Mouse (Mus musculus) MEL-GATA-1-ER (cell line): ENCODE measurements around the gene Ssna1.
A peak's percentile ranks its signal among the peaks of the same experiment; 100 is the strongest.
"Not testable (repeated sequence)": the region's sequence is repeated elsewhere in the genome, so short reads cannot be mapped to it uniquely, and the experiment has no call there.

Experiments
- DNase-seq: peaks from one replicate; pipeline ENCODE4 v3.0.0-alpha.2; 2012; ENCODE audit warnings: low read depth; ENCODE audit errors: extremely low read depth

Gene Ssna1

DNA sequence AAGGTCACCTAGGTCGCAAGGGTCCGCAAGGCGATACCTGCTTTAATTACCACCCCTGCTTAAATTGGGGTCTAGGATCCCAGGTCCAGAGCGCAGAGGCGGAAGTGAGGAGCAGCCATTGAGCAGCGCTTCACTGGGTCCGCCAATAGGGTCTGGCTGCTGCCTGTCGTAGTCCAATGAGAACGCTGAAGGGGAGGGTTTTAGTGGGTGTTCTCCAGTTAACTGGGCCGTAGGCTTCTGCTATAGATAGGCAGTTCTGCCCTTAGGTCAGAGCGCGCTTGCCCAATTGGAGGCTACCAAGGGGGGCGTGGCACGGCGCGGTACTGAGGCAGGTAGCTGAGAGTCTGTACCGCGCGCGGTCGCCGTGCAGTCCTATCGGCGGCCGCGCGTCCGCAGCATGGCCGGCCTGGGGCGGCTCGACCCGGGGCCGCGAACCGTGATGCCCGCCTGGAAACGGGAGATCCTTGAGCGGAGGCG is 9.9 kb downstream of the Ssna1 start, which contains the start of gene Tprn:
Gene Tprn, plus strand, starts transcription at position 328 of the 477 bp plus-strand sequence.
- peak; percentile 99 for DNase-seq

DNA sequence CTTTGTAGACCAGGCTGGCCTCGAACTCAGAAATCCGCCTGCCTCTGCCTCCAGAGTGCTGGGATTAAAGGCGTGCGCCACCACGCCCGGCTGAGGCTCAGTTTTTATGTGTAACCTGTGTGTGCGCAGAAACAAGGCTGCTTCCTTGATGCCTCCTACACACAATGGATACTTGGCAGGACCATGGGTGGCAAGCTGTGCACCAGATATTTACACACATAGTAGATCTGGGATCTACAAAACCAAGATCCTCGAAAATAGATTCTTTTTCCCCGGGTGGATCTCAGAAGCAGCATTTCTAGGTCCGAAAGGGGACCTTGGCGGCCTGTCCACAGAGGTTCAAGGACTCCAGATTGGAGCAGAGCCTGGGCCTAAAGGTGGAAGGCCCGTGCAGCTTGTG is 10.4 kb downstream of the Ssna1 start:
- DNase-seq: no peak

DNA sequence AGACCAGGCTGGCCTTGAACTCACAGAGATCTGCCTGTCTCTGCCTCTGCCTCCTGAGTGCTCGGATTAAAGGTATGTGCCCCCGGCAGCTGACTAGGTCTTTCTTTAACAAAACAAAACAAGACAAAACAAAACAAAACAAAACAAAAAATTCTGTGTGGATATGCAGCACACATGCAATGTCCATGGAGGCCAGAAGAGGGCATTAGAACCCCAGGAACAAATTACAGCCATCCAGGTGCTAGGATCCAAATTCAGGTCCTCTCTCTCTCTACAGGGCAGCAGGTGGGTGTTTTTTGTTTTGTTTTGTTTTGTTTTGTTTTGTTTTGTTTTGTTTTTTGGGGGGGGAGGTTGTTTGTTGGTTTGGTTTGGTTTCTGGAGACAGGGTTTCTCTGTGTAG is 13.4 kb downstream of the Ssna1 start:
- no peak for DNase-seq

DNA sequence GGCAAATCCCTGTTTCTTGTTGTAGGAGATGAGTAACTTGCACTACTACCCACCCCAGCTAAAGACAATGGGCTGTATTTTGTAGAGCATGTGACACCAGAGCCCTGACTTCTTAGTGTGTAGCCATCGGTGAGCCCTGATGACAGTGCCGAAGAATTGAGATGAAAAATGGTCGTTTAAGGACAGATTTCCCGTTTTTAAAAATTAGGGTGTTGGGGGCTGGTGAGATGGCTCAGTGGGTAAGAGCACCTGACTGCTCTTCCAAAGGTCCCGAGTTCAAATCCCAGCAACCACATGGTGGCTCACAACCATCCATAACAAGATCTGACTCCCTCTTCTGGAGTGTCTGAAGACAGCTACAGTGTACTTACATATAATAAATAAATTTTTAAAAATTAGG is 15.0 kb downstream of the Ssna1 start:
- not testable (repeated sequence) for DNase-seq

DNA sequence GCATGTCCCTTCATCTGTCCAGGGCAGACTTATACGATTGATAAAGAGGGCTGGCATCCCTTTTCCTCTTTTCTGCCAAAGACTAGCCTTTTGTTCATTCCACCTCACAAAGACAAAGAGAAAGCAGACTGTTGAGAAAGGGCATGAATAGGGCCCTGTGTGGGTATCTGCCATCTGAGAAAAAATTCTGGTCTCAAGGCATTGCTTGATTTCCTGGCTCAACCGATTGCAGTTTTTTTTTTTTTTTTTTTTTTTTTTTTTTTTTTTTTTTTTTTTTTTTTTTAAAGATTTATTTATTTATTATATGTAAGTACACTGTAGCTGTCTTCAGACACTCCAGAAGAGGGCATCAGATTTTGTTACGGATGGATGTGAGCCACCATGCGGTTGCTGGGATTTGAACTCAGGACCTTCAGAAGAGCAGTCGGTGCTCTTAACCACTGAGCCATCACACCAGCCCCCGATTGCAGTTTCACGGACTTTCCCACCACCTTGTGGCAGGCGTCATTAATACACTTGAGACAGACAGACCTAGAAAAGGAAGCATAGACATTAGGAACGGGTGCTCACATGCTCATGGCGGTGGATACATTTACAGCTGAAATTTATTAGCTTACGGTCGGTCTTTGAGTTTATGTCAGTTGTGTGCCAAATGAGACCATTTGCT is 15.7 kb downstream of the Ssna1 start:
- DNase-seq: peak; percentile 70

DNA sequence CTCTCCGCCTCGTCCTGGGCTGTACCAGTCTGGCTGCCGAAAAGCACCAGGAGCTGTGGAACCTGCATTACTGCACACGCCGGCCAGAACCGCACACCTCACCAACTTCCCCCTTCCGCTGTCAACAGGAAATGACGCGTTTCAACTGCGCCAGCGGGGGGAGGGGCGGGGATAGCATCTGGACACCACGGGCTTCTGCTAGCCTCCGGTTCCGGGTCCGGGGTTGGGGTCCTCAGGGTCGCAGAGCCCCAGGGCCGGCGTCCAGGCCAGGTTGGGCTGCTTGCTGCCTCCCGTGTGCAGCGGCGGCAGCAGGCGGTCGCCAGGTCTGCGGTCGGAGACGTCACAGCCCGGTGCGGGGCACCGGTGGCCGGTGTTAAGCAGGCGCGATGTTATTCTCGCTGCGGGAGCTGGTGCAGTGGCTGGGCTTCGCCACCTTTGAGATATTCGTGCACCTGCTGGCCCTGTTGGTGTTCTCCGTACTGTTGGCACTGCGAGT is 16.9 kb downstream of the Ssna1 start, which contains the start of gene Tmem203:
Gene Tmem203, plus strand, starts transcription at position 156 of the 496 bp plus-strand sequence.
- DNase-seq: peak; percentile 78

DNA sequence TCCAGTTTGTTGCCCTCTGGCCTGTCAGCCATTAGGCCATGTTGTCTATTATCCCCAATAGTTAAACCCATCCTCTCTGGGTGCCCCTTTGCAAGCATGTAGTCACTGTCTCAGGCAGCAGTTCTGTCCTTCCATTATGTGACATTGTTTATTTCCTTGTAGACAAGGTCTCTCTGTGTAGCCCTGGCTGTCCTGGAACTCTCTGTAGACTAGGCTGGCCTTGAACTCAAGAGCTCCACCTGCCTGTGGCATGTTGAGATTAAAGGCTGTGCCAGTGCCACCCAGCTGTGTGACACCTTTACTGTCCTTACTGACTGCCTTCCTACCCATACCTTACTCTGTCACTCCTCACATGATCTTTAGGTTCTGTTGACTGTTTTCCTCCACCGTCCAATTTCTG is 19.9 kb downstream of the Ssna1 start:
- no peak for DNase-seq

DNA sequence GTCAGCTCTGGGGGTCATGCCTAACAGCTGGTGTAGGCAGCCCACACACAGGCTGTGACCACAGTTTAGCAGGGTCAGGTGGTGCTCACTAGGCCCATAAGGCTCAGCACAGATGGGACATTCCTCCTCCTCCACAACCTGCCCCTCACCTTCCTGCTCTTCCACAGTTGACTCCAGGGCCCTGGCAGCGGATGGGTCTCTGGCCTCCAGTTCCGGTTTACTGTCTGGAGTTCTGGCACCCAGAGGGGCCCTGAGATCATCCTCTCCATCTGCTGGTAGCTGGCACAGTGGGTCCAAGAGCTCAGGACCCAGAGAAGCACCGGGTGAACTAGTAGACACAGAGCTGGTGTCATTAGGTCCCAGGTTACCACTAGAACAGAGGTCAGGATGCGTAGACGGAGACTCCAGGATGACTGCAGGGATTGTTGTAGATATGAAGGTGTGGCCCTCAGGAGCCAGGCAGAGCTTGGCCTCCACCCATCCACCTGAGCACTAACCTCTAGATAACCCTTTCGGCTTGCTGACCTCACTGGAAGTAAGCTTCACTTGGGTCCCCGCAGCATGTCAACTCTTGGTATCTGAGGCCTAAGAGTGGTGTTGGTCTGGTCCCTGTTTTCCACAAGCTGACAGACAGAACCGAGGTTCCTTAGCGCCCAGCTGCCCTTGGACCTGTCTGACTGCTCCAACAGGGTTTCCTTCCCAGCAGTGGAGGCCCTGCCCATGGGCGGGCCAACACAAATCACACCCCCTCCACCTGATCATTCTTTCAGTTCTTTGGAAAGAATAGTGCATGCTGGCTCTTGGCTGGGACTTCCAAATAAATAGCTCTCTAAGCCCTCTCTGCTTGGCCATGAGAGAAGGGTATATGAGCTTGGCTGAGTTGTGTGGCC is 25.8 kb downstream of the Ssna1 start, which contains the start of gene AL732309.1:
Gene AL732309.1, minus strand, starts transcription at position 681 of the 890 bp plus-strand sequence.
- DNase-seq: no peak

DNA sequence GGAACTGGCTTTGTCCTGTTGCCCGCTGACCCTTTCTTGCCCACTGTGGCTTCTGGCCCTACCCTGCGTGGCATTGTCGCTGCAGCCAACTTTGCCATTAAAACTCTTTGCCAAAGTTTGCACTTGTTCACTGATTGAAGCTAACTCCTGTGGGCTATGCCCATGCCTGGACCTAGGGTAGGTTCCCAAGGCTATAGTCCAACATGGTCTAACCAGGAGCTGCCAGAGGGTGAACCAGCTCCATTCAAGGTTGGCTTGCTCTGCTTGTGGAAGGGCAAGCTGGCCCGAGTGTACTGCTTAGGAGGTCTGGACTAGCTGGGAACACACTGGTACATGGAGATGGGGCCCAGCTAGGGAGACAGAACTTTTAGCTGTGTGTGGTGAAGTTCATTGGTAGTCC is 28.1 kb downstream of the Ssna1 start:
- DNase-seq: no peak

DNA sequence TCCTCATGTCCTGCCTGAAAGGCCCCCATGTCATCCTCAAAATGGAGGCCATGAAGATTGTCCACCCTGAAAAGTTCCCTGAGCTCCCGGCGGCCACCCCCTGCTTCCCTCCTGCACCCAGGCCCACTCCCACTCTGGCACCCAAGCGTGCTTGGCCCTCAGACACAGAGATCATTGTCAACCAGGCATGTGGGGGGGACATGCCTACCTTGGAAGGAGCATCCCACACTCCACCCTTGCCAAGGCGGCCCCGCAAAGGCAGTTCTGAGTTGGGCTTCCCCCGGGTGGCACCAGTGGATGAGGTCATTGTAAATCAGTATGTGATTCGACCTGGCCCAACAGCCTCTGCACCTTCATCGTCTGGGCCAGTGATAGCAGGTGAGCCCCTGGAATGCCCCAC is 28.9 kb downstream of the Ssna1 start:
- DNase-seq: no peak

DNA sequence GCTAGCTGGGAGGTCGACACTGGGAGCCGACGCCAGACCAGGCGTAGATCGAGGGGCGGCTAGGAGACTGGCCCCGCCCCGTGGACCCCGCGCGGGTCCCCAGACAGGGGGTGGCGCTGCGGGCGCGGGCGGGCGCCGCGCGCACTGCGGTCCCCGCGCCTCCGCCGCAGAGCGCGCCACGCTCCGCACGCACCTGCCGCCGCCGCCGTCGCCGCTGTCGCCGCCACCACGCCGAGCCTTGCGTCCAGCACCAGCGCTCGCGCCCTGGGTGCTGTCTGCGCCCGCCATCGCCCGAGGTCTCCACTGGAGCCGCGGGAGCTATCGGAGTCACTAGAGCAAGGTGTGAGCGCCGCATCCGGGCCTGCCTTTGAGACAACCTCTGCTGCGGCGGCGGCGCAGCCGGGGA is 30.1 kb downstream of the Ssna1 start, which contains the start of the genes Rnf208 and Cysrt1:
Gene Rnf208, plus strand, starts transcription at position 155 of the 406 bp plus-strand sequence.
Gene Cysrt1, minus strand, starts transcription at position 352 of the 406 bp plus-strand sequence.
- no peak for DNase-seq

DNA sequence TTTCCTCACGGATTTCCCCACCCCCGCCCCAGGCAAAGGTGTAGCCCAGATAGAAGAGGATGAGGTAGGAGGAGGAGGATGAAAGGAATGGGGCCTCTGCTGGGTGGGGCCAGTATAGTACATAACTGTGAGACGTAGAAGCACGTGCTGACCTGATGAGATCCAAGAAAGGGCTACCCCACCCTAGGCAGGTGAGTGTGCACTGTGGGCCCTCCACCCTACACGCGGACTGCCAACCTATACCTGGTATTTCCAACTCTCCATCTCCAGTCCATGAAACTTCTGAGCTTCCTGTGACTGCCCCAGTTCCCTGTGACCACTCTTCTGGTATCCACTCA is 30.8 kb downstream of the Ssna1 start:
- DNase-seq: no peak

DNA sequence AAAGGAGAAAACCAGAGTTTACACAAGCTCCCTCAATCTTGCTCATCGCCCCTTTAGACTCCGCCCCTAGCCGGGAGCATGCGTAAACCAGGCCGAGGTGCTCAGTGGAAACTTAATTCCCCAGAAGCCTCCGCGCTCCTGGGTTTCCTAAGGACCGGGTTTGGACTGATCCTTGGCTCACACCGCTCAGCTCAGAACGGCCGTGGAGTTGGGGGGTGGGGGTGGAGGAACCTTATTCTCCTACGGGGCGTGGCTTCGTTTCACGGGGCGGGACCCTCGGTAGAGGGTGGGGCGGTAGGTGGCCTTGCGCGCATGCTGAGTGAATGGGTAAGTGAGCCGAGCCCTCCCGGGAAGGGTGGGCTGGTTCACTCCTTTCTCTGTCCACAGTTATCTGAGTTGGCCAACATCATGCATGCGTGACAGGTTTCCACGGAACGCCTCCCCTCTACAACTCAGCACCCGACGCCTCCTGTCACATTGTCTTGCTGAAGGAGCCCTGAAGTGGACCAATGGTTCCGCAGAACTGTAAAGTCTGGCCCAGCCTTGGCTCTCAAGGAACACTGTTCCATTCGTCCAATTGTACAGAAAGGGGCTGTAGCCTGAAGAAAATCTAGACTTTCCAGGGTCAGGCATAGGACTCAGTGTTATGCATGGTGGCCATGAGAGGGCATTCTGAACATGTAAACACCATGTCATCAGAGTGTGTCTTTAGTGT is 31.4 kb downstream of the Ssna1 start:
- DNase-seq: peak; percentile 81

DNA sequence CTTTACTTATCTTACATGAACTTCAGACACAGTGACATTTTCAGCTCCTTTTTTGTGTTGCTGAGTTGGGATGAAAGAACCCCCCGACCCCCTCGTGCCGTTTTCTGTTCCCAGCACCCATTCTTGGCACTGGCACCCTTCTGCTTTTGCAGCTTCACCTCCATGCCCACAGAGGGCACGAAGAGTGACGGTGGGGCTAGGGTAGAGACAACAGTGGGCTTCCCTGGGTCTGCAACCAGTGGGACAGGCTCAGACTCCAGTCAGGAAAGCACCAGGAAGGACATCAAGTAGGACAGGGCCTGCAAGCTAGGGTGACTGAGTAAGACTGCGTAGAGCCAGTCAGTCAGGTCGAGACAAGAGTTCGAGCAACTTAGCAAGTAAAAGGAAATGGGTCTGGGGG is 31.9 kb downstream of the Ssna1 start:
- no peak for DNase-seq

DNA sequence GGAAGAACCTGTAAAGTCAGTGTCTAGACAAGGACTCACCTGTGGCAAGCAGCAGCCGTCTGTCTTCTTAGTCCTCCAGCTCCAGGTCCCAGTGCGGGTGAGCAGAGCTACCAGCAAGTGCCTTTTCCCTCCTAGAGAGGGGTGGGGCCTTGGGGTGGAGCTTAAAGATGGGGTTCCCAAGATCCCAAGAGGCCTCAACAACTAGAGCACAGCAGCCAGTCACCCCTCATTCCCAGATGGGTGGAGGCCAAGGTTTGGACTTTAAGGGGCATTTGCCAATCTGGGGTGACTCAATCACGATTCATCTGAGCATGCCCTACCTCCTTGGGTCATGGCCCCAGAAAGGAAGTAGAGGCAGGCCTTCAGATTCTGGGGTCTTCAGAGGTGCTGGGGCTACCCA is 32.5 kb downstream of the Ssna1 start:
- DNase-seq: no peak

DNA sequence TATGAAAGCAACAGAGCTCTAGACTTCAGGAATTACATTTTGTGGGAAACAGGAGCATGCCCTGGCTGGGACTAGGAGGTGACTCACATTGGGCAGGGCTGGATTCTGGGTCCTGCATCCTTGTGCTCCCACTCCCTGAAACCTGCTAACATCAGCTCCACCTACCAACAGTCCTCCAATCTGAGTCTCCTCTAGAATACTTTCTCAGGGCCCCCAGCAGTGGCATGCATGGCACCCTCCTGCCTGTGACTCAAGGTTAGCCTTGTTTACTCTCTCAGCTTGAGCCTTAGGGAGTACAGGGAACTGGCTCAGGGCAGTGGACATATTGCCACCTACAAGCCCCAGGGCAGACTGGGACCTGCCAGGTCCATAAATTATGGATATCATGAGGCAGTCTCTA is 34.1 kb downstream of the Ssna1 start:
- no peak for DNase-seq

DNA sequence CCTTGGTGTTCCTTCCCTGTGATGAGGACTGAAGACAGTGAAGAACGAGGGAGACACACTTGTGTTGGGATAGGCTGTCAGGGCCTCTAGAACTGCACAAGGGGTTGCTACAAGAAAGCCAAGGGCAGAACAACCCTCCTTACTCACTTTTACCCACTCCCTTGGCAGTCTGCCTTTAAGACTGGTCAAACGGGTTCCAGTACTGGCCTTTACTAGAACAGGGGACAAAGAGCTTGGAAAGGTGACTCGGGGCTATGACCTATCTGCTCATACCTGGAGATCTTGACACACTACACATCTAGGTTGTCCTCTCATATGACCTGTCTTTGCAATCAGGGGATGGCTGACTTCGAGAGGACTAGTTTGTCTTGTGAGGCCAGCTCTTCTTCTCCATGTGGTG is 34.7 kb downstream of the Ssna1 start:
- DNase-seq: no peak

DNA sequence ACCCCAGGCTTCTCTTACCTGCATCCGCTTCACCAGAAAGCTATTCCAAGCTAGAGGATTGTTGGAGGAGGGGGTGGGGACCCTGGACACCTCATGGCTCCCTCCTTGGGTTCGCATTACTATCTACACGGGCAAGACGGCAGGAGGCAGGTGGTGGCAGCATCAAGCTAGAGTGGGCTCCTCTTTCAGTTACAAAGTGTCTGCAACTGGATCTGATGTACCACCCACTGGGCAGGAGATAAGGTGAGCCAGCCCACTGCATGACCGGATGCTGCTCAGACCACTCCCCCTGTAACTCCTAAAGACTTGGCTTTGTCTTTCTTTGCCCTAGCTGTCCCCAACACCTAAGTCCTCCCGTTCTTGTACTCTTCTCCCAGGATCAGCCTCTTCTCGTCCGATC is 35.6 kb downstream of the Ssna1 start, which contains the start of gene Rnf224:
Gene Rnf224, minus strand, starts transcription at position 174 of the 400 bp plus-strand sequence.
- no peak for DNase-seq

DNA sequence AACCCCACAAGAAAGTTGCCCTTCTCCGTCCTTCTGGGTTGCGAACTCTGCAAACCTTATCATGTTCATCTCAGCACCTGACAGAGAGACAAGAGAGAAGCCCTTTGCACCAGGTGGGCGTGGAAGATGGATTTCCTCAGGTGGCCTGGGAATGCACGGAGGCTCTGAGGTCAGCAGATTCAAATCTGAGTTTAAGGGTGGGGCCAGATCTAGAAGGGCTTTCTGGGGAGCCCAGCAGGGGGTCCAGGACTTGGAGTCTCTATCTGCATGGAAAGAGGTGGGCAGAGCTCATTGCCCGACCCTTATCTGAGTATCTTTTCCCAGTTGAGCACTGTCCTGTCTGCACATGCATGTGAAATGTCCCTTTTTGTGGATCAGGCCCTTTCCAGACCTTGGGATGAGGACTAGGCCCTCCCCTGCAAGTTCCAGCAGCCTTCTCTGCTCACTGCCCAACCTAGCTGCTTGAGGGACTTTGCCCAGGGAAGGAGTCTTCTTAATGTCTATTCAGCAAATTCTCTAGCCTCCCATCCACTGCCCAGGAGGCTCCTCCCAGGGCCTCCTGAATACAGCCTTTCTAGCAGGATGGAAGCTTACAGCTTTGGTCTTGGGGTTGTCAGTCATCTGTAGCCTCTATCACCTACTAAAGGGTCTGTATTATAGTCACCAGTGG is 37.6 kb downstream of the Ssna1 start:
- no peak for DNase-seq

DNA sequence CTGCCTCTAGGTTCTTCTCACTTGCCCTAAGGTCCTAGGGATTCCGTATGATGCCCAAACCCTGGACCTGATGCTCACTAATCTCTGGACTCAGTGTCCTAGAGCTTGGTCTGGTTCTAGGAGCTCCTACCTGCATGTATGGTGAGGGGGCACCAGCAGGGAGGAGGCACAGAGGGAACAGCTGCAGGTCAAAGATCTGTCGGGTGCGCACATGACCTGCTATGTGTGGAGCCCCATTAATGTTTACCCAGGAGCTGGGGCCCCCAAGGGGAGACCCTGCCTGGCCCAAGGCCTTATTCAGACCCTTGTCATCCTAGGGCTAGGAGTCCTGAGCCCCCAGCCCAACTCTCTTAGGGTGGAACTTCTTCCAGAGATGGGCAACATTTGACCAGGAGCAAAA is 38.2 kb downstream of the Ssna1 start, which contains the start of gene Slc34a3:
Gene Slc34a3, minus strand, starts transcription at position 315 of the 400 bp plus-strand sequence.
- no peak for DNase-seq

DNA sequence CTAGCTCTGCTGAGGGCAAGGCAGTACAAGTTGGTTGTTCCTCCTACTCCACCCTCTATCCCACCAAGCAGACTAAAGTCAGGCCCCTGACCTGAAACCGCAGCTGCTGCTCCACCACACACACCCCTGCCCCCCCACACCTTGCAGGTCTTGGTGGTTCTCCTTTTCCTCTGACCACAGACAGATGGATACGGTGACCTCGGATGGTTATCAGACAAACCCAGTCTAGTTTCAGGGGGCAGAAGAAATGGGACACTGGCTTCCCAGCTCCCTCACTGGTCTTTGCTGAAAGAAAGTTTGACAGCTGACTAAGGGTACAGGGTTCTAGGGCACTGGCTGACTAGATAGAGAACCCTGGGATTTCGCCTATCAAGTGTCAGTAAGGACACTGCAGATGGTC is 38.8 kb downstream of the Ssna1 start:
- DNase-seq: peak; percentile 68
